Mouse (Mus musculus): ENCODE results near the gene Nxn. TPM values are rescaled to one million over a fixed set of nuclear protein-coding genes. Genes with fewer than 3 reads are reported as not detected.

Gene Nxn
- total RNA-seq, 2 experiments from 2014 or later: 11.6 to 12.2 TPM

DNA sequence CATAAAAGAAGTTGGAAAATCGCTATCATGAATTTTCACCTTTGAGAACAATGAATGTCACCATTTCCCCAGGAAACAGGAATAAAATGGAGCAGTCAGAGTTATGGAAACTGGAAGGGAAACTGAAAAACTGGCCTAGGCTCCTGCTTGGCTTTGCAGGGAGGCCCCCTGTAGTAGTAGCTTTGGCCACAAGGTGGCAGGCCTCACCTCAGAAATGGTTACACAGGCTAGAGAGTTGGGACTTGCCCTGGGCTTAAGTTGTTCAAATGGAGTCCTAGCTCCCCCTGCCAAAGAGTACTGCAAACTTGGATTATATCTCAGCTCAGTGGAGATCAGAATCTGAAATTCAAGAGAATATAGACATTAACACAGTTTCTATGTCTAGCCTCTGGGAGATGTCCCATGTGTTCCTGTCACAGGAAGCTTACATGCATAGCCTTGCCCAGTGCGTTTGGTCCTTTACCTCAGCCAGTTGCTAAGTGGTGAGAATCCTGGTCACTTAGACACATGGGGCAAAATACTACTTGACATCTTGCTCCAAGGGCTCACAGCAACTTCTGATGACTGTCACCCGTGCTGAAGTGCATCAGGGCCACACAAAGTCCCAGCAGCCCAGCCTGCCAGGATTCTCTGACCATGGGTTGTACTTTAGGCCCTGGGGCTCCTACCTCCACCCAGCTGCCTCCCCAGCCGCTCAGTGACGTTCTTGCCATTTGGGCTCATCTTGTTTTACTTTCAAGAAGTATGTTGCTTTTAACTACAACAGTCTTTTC, 145.6 kb downstream of the Nxn start:
- TF ChIP-seq CTCF (conservative IDR thresholded peaks at IDR 0.05): peak; percentile 95

DNA sequence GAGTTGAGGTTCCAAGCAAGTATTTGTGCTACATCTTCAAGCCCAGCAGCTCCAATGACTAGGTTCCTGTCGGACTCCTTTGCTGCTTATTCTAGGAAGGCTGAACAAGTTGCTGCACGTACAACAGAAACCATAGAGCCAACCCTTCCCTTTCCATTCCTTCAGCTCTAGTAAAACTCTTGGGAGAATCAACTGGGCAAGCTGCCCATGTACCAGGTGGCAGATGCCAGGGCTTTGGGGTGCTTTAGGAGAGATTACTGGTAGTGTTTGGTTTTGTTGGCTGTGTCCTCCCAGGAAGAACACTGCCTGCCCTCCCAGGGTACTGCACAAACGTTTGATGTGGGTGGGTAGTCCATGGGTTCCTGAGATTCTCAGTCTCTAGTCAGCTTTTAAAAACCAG, 146.9 kb downstream of the Nxn start:
- Histone ChIP-seq H3K27ac (no peak overlapping the region), H3K4me3 (no peak overlapping the region)
- DNase-seq (ENCODE audit: low spot score in 2 of 2): no peak
- no peak for TF ChIP-seq CTCF (conservative IDR thresholded peaks at IDR 0.05)

More for the DNA sequence above, 145.6 kb downstream of the Nxn start:
- peak; percentile 78 to 88 for DNase-seq (ENCODE audit: low spot score in 2 of 2)
- no peak overlapping the region for H3K27ac ChIP-seq
- no peak overlapping the region for H3K4me3 ChIP-seq

DNA sequence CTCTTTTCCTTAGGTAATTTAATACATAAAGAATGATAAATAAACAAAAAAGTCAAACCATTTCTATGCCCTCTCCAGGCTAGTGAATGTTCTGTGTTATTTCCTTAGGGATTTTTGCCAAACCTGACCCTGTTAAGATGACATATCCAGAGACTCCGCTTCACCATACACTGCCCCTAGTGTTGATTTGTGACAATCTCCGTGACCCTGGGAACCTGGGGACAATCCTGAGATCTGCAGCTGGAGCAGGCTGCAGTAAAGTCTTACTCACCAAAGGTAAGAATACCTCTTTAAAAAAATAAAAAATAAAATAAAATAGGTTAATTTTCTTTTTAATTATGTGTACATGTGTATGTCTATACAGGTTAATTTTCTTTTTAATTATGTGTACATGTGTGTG, 151.7 kb downstream of the Nxn start:
- Histone ChIP-seq H3K4me3 (no peak overlapping the region), H3K27ac (no peak overlapping the region)
- no peak for DNase-seq (ENCODE audit: low spot score in 2 of 2)
- no peak for TF ChIP-seq CTCF (conservative IDR thresholded peaks at IDR 0.05)

DNA sequence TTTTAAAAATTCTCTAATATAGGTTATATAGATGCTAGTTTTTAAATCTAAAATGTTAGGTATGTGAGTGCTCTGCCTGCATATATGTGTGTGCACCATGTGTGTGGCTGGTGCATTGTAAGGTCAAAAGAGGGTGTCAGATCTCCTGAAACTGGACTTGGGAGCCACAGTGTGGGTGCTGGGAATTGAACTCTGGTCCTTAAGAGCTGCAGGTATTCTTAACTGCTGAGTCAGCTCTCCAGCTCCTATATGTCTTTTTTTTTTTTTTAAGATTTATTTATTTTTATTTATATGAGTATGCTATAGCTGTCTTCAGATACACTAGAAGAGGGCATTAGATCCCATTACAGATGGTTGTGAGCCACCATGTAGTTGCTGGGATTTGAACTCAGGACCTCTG, 152.5 kb downstream of the Nxn start:
- DNase-seq (ENCODE audit: low spot score in 2 of 2): no peak
- TF ChIP-seq CTCF (conservative IDR thresholded peaks at IDR 0.05): no peak
- Histone ChIP-seq H3K27ac (no peak overlapping the region), H3K4me3 (no peak overlapping the region)

DNA sequence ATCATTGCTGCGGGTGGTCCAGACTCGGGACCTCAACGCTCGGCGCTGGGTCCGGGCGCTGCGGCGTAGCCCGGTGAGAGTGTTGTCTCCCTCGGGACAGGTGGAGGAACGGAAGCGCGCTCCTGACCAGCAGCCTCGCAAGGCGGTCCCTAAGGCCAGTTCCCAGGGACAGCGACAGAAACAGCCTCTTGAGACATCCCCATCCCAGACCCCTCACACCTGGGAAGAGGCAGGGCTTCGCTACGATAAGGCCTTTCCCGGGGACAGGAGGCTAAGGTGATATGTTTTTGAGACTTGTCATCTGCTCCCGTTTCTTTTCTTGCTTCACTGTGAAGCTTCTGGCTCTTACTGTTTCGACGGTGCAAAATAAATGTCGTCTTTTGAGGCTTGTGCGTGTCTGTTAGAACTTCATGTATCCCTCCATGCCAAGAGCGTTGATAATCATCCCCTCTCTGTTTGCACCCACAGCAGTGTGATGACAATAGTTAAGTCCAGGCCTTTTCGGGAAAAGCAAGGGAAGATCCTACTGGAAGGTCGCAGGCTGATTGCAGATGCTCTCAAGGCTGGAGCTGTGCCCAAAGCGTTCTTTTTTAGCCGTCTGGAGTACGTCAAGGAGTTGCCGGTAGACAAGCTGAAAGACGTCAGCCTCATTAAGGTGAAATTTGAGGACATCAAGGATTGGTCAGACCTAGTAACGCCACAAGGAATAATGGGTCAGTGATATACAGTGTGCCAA, 155.0 kb downstream of the Nxn start:
- Histone ChIP-seq H3K4me3 (peak overlapping the region; percentile 63), H3K27ac (peak overlapping the region; percentile 91)
- TF ChIP-seq CTCF (conservative IDR thresholded peaks at IDR 0.05): no peak
- no peak for DNase-seq (ENCODE audit: low spot score in 2 of 2)

DNA sequence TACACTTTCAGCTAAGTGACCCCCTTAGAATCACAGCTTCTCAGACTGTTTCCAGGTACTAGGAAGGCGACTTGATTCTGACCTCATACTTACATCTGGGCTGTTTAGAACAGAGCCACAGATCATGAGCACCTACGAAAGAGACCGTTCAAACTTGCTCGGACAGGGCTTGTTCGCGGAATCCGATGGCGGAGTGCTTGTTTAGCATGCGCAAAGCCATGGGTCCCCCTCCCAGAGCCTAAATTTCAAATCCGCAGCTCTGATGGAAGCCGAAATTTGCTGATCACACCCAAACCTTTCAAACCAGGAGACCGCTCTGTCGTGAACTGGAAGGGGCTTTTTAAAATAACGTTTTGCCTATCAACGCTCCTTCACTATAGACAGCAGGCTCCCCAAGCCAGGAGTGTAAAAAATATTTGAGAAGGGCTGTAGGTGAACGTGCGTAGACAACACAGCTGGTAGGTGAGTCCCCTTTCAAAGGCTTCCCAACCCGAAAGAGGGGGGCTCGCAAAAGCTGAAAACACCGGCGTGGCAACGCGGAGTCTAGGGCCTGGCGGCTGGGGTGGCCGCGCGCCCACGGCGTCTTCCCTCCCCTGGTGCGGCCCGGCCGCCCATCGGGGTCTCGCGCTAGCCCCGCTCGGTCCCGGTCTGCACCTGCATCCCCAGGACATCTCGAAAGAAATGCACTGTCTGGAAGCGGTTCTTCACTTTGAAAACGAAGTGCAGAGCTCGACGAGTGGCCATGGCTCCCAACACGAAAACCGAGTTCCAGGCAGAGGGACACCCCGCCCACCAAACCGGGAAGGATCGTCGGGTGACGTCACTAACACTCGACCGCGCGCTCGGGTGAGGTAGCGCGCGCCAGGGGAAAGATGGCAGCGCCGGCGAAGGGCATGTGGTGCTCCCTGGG, 155.8 kb downstream of the Nxn start, which contains the start of the genes Mrm3 and Glod4:
Gene Mrm3 (plus strand): TSS at position 815 of the 910 bp plus-strand sequence.
Gene Glod4 (minus strand): TSS at position 825 of the 910 bp plus-strand sequence.
- peak; percentile 91 to 96 for DNase-seq (ENCODE audit: low spot score in 2 of 2)
- Histone ChIP-seq H3K27ac (peak within 1 kb of the TSS; percentile 91), H3K4me3 (peak within 1 kb of the TSS; percentile 63)
- TF ChIP-seq CTCF (conservative IDR thresholded peaks at IDR 0.05): no peak

DNA sequence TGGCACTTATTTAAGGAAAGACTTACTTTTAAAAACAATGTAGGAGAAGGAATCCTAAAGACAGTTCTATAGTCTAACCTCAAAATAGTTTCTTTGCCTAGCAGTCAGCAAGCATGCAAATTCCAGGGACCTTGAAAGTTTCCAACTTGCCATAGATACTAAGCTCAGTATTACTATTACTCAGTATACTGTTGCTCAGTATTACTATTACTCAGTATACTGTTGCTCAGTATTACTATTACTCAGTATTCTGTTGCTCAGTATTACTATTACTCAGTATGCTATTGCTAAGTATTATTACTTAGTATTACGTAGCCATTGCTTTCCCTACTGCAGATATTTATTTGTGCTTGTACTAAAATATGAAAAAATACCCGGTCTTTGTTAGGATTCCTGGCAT, 159.2 kb downstream of the Nxn start:
- no peak overlapping the region for H3K27ac ChIP-seq
- no peak for DNase-seq (ENCODE audit: low spot score in 2 of 2)
- H3K4me3 ChIP-seq: no peak overlapping the region
- TF ChIP-seq CTCF (conservative IDR thresholded peaks at IDR 0.05): no peak

DNA sequence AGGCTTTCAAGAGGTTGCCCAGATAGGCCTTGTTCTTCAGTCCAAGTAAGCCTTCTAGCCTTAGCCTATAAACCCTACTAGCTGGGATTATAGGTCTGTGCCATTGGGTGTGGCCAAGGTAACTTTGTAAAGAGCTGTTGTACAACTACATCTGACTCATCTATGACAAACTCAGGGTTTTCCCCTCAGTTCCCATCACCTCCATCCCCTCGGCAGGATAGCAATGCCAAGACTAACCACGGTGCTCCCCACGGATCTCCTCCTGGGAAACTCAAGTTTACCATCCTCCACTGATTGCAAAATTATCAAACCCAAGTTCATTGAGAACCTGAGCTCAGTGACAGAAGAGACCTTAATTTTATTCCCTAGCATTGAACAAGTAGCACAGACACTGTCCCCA, 162.8 kb downstream of the Nxn start:
- no peak for DNase-seq (ENCODE audit: low spot score in 2 of 2)
- no peak for TF ChIP-seq CTCF (conservative IDR thresholded peaks at IDR 0.05)
- Histone ChIP-seq H3K27ac (peak overlapping the region; percentile 55; the same call in 1 of the 2 replicates), H3K4me3 (no peak overlapping the region)

DNA sequence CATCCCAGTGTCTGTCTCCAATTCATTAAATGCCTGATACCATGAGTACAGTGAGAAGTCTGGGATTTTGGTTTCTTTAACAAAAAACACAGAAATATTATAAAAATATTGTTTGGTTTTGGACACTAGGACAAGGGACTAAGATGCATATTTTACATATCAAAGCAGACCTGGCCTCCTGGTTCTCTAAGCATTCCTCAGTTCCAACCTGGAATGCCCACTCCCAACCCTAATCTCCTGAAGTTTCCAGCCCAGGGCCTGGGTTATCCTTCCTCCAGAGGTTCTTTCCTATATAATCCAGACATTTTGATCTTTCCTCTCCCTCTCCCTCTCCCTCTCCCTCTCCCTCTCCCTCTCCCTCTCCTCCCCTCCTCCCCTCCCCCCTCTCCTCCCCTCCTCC, 173.9 kb downstream of the Nxn start:
- no peak for TF ChIP-seq CTCF (conservative IDR thresholded peaks at IDR 0.05)
- H3K27ac ChIP-seq: no peak overlapping the region
- no peak overlapping the region for H3K4me3 ChIP-seq
- DNase-seq (ENCODE audit: low spot score in 2 of 2): no peak

DNA sequence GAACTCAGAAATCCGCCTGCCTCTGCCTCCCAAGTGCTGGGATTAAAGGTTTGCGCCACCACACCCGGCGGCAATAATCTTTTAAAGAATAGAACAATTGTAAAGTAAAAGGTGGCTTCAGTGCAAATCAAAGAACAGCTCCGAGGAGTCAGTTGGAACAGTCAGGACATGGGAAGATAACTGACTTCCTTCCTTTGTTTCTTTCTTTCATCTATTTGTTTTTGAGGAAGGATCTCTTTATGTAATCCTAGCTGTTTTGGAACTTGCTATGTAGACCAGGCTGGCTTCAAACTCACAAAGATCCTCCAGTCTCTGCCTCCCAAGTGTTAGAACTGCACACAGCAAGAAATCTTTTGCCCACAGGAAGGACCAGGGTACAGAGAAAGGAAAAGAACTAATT, 174.3 kb downstream of the Nxn start:
- H3K4me3 ChIP-seq: no peak overlapping the region
- DNase-seq (ENCODE audit: low spot score in 2 of 2): no peak
- no peak for TF ChIP-seq CTCF (conservative IDR thresholded peaks at IDR 0.05)
- H3K27ac ChIP-seq: no peak overlapping the region

DNA sequence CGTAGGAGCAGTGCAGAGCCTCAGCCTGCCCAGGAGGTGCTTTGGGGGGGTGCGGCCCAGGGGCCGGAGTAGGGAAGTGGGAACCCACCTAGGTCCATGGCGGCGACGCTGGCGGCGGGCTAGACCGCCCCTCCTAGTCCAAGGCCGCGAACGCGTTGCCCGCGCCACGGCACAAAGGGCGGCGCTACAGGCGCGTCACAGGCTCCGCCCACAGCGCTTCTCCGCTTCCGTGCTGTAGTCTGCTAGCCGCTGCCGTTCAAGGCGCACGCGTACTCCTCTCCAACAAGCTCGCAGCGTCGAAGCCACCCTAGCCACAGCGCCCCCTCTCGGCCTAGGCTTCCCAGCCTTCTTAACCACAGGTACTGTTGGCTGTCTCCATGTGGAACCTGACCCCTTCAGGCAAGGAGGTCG, 181.5 kb downstream of the Nxn start, which contains the start of the genes Dbil5 and Gemin4:
Gene Dbil5 (plus strand): TSS at position 219 of the 411 bp plus-strand sequence.
Gene Gemin4 (minus strand): TSS at position 275 of the 411 bp plus-strand sequence.
- Histone ChIP-seq H3K4me3 (peak within 1 kb of the TSS; percentile 88), H3K27ac (peak within 1 kb of the TSS; percentile 96)
- TF ChIP-seq CTCF (conservative IDR thresholded peaks at IDR 0.05): peak; percentile 90
- DNase-seq (ENCODE audit: low spot score in 2 of 2): peak; percentile 97

DNA sequence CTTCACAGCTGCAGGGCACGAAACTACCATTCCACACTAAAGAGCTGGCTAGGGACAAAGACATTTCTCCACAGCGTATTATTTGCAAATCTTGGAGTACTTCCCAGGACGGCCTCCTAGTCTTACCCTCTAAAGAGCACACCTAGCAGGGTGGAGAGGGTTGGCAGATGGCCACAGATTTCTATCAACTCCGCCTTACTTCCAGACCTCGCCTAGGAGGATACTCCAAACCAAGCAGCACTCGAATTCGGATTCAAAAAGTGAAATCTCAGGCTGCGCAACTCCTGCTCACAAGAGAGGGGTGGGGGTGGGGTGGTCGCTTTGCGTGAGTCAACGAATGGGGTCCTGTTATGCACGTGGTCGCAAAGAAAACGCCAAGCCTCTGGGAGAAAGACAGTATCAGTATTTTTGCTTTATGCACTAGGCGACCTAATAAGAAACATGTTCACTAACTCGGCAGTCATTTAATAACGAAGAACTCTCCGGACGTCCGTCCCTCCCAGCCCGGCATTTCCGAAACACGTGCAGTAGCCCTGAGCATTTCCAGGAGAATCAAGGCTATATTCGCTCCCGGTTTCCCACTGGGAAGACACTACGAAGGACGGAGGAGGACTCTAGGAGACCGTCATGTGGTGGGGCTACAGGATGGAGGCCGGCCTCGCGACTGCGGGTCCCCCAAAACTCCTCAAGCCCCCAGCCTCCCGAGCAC, 182.1 kb downstream of the Nxn start:
- peak overlapping the region; percentile 96 for H3K27ac ChIP-seq
- TF ChIP-seq CTCF (conservative IDR thresholded peaks at IDR 0.05): no peak
- DNase-seq (ENCODE audit: low spot score in 2 of 2): no peak
- peak overlapping the region; percentile 88 for H3K4me3 ChIP-seq
